Mouse (Mus musculus): ENCODE measurements around the gene Hhat. TPM values are rescaled to one million over a fixed set of nuclear protein-coding genes. Genes with fewer than 3 reads are reported as not detected.

Gene Hhat
- total and polyA plus RNA-seq, 3 experiments, result 0.39 to 1.0 TPM; not detected in 1

- Histone ChIP-seq H3K27ac (ENCODE audit: control insufficient read depth, low read depth, low read length) (no peak overlapping the region), H3K79me2 (ENCODE audit: control insufficient read depth, insufficient read depth, low read length, poor library complexity) (no peaks in the 10 kb centered on the region), H3K4me3 (ENCODE audit: control insufficient read depth in 1 of 2, insufficient read depth in 1 of 2, low read depth in 2 of 2, low read length in 2 of 2) (no peak overlapping the region), H3K27me3 (ENCODE audit: control insufficient read depth in 1 of 2, insufficient read depth in 2 of 2, low read length in 2 of 2) (peaks cover 0 to 5% of the 10 kb centered on the region in 2 experiments; a peak in 2 of 4 replicates), H3K9me3 (replicated peaks; ENCODE audit: insufficient read depth, low read length) (no peaks in the 10 kb centered on the region), H3K4me1 (ENCODE audit: control insufficient read depth in 1 of 2, insufficient read depth in 2 of 2, low read length in 2 of 2) (no peaks in the 10 kb centered on the region), H3K9ac (ENCODE audit: control insufficient read depth, low read depth, low read length, poor library complexity, severe bottlenecking) (no peak overlapping the region), H3K36me3 (ENCODE audit: control insufficient read depth in 1 of 2, insufficient read depth in 2 of 2, low read length in 2 of 2) (no peaks in the 10 kb centered on the region)
- DNase-seq (ENCODE audit: low read depth, low spot score), result no peak
- TF ChIP-seq MYC (IDR thresholded peaks at IDR 0.05; ENCODE audit: low read depth, low read length) (no peak), NRF1 (IDR thresholded peaks at IDR 0.05; ENCODE audit: insufficient read depth, low read depth, low read length, poor library complexity, severe bottlenecking) (no peak), MXI1 (IDR thresholded peaks at IDR 0.05; ENCODE audit: low read depth, low read length) (no peak), EP300 (IDR thresholded peaks at IDR 0.05; ENCODE audit: low read depth in 1 of 2, low read length in 2 of 2) (no peak), HCFC1 (IDR thresholded peaks at IDR 0.05; ENCODE audit: low read depth, low read length) (no peak), RCOR1 (IDR thresholded peaks at IDR 0.05; ENCODE audit: low read depth, low read length) (no peak)
Observed at GRCm38 (mm10) chr1:192603556-192603955, 167.5 kb downstream of the Hhat start.

GRCm38 (mm10) chr1:192601206-192601605, 169.8 kb downstream of the Hhat start:
- H3K27ac ChIP-seq (ENCODE audit: control insufficient read depth, low read depth, low read length), result no peak overlapping the region
- no peak overlapping the region for H3K9ac ChIP-seq (ENCODE audit: control insufficient read depth, low read depth, low read length, poor library complexity, severe bottlenecking)
- no peaks in the 10 kb centered on the region for H3K79me2 ChIP-seq (ENCODE audit: control insufficient read depth, insufficient read depth, low read length, poor library complexity)
- H3K9me3 ChIP-seq (replicated peaks; ENCODE audit: insufficient read depth, low read length), result no peaks in the 10 kb centered on the region
- no peak overlapping the region for H3K4me3 ChIP-seq (ENCODE audit: control insufficient read depth in 1 of 2, insufficient read depth in 1 of 2, low read depth in 2 of 2, low read length in 2 of 2)
- H3K27me3 ChIP-seq (ENCODE audit: control insufficient read depth in 1 of 2, insufficient read depth in 2 of 2, low read length in 2 of 2), result peaks cover 0 to 5% of the 10 kb centered on the region in 2 experiments; a peak in 2 of 4 replicates
- DNase-seq (ENCODE audit: low read depth, low spot score), result no peak
- H3K4me1 ChIP-seq (ENCODE audit: control insufficient read depth in 1 of 2, insufficient read depth in 2 of 2, low read length in 2 of 2), result no peaks in the 10 kb centered on the region
- no peaks in the 10 kb centered on the region for H3K36me3 ChIP-seq (ENCODE audit: control insufficient read depth in 1 of 2, insufficient read depth in 2 of 2, low read length in 2 of 2)
- no peak for TF ChIP-seq SIN3A (IDR thresholded peaks at IDR 0.05; ENCODE audit: low read length)
- TF ChIP-seq ELF1 (IDR thresholded peaks at IDR 0.05; ENCODE audit: low read depth, low read length), result no peak
- TF ChIP-seq ZNF384 (IDR thresholded peaks at IDR 0.05; ENCODE audit: low read depth, low read length), result no peak
- no peak for TF ChIP-seq ZMIZ1 (IDR thresholded peaks at IDR 0.05; ENCODE audit: low read depth, low read length)
- no peak for TF ChIP-seq JUND (IDR thresholded peaks at IDR 0.05; ENCODE audit: low read depth, low read length)
- TF ChIP-seq E2F4 (IDR thresholded peaks at IDR 0.05; ENCODE audit: borderline replicate concordance, low read depth, low read length), result no peak
- TF ChIP-seq ETS1 (IDR thresholded peaks at IDR 0.05; ENCODE audit: low read depth, low read length), result no peak

GRCm38 (mm10) chr1:192599746-192600145, 171.3 kb downstream of the Hhat start:
- no peaks in the 10 kb centered on the region for H3K4me1 ChIP-seq (ENCODE audit: control insufficient read depth in 1 of 2, insufficient read depth in 2 of 2, low read length in 2 of 2)
- H3K79me2 ChIP-seq (ENCODE audit: control insufficient read depth, insufficient read depth, low read length, poor library complexity), result no peaks in the 10 kb centered on the region
- no peaks in the 10 kb centered on the region for H3K36me3 ChIP-seq (ENCODE audit: control insufficient read depth in 1 of 2, insufficient read depth in 2 of 2, low read length in 2 of 2)
- no peak overlapping the region for H3K27ac ChIP-seq (ENCODE audit: control insufficient read depth, low read depth, low read length)
- H3K27me3 ChIP-seq (ENCODE audit: control insufficient read depth in 1 of 2, insufficient read depth in 2 of 2, low read length in 2 of 2), result peaks cover 0 to 5% of the 10 kb centered on the region in 2 experiments; a peak in 2 of 4 replicates
- no peak overlapping the region for H3K9ac ChIP-seq (ENCODE audit: control insufficient read depth, low read depth, low read length, poor library complexity, severe bottlenecking)
- H3K4me3 ChIP-seq (ENCODE audit: control insufficient read depth in 1 of 2, insufficient read depth in 1 of 2, low read depth in 2 of 2, low read length in 2 of 2), result no peak overlapping the region
- no peaks in the 10 kb centered on the region for H3K9me3 ChIP-seq (replicated peaks; ENCODE audit: insufficient read depth, low read length)
- no peak for DNase-seq (ENCODE audit: low read depth, low spot score)
- TF ChIP-seq E2F4 (IDR thresholded peaks at IDR 0.05; ENCODE audit: borderline replicate concordance, low read depth, low read length), result no peak
- no peak for TF ChIP-seq SMC3 (IDR thresholded peaks at IDR 0.05; ENCODE audit: low read depth, low read length)
- TF ChIP-seq ETS1 (IDR thresholded peaks at IDR 0.05; ENCODE audit: low read depth, low read length), result no peak
- no peak for TF ChIP-seq ELF1 (IDR thresholded peaks at IDR 0.05; ENCODE audit: low read depth, low read length)
- TF ChIP-seq USF1 (IDR thresholded peaks at IDR 0.05; ENCODE audit: low read depth, low read length), result no peak
- no peak for TF ChIP-seq GATA1 (IDR thresholded peaks at IDR 0.05; ENCODE audit: low read depth, low read length)

Measured in MEL (cell line).